Mouse (Mus musculus): ENCODE results near the gene Olfr284. TPM values are rescaled to one million over a fixed set of nuclear protein-coding genes. Genes with fewer than 3 reads are reported as not detected.

Gene Olfr284
- polyA plus RNA-seq, 1 experiment from 2014 or later: not detected

Other genes with a start within 250 kb of the Olfr284 start
- gene Pfkm, start 248.4 kb downstream of the Olfr284 start, polyA plus RNA-seq (2015; fragmentation: Nextera tagmentation; extraction: Ambion mirVana): 32.2 and 33.6 TPM in 2 replicates
- 27.4 and 29.2 TPM in 2 replicates for gene Senp1, start 247.2 kb downstream of the Olfr284 start, polyA plus RNA-seq (2015; fragmentation: Nextera tagmentation; extraction: Ambion mirVana)
- 44.5 and 47.9 TPM in 2 replicates for gene Asb8, start 175.4 kb downstream of the Olfr284 start, polyA plus RNA-seq (2015; fragmentation: Nextera tagmentation; extraction: Ambion mirVana)
- 0.20 and 0.24 TPM in 2 replicates for gene Ccdc184, start 173.8 kb downstream of the Olfr284 start, polyA plus RNA-seq (2015; fragmentation: Nextera tagmentation; extraction: Ambion mirVana)
- not detected in 2 replicates for gene Olfr288, start 145.4 kb downstream of the Olfr284 start, polyA plus RNA-seq (2015; fragmentation: Nextera tagmentation; extraction: Ambion mirVana)
- not detected in 2 replicates for gene Gm44579, start 120.0 kb downstream of the Olfr284 start, polyA plus RNA-seq (2015; fragmentation: Nextera tagmentation; extraction: Ambion mirVana)
- gene Olfr287, start 119.9 kb downstream of the Olfr284 start, polyA plus RNA-seq (2015; fragmentation: Nextera tagmentation; extraction: Ambion mirVana): not detected in 2 replicates
- gene Olfr286, start 106.5 kb downstream of the Olfr284 start, polyA plus RNA-seq (2015; fragmentation: Nextera tagmentation; extraction: Ambion mirVana): not detected in 2 replicates
- not detected in 2 replicates for gene H1fnt, start 83.7 kb downstream of the Olfr284 start, polyA plus RNA-seq (2015; fragmentation: Nextera tagmentation; extraction: Ambion mirVana)
- gene Zfp641, start 44.8 kb downstream of the Olfr284 start, polyA plus RNA-seq (2015; fragmentation: Nextera tagmentation; extraction: Ambion mirVana): 0.65 and 0.70 TPM in 2 replicates
- gene Olfr285, start 23.6 kb downstream of the Olfr284 start, polyA plus RNA-seq (2015; fragmentation: Nextera tagmentation; extraction: Ambion mirVana): not detected in 2 replicates
- not detected in 2 replicates for gene Olfr283, start 40.0 kb upstream of the Olfr284 start, polyA plus RNA-seq (2015; fragmentation: Nextera tagmentation; extraction: Ambion mirVana)
- gene Olfr282, start 90.2 kb upstream of the Olfr284 start, polyA plus RNA-seq (2015; fragmentation: Nextera tagmentation; extraction: Ambion mirVana): not detected in 2 replicates
- not detected in 2 replicates for gene Olfr281, start 111.6 kb upstream of the Olfr284 start, polyA plus RNA-seq (2015; fragmentation: Nextera tagmentation; extraction: Ambion mirVana)
- gene OR5BS1P, start 128.9 kb upstream of the Olfr284 start, polyA plus RNA-seq (2015; fragmentation: Nextera tagmentation; extraction: Ambion mirVana): not detected in 2 replicates
- gene Lalba, start 141.7 kb upstream of the Olfr284 start, polyA plus RNA-seq (2015; fragmentation: Nextera tagmentation; extraction: Ambion mirVana): 0.39 and 0.82 TPM in 2 replicates
- gene Olfr279, start 151.4 kb upstream of the Olfr284 start, polyA plus RNA-seq (2015; fragmentation: Nextera tagmentation; extraction: Ambion mirVana): not detected in 2 replicates
- 86.3 and 89.9 TPM in 2 replicates for gene Kansl2, start 193.3 kb upstream of the Olfr284 start, polyA plus RNA-seq (2015; fragmentation: Nextera tagmentation; extraction: Ambion mirVana)
- 51.6 and 64.2 TPM in 2 replicates for gene Ccnt1, start 229.9 kb upstream of the Olfr284 start, polyA plus RNA-seq (2015; fragmentation: Nextera tagmentation; extraction: Ambion mirVana)
- gene 4930415O20Rik, start 230.0 kb upstream of the Olfr284 start, polyA plus RNA-seq (2015; fragmentation: Nextera tagmentation; extraction: Ambion mirVana): not detected in 2 replicates

Measured in lung, embryonic 16.5 days (tissue).